Mouse (Mus musculus) lung, postnatal 0 days (tissue): Measurements from ENCODE around the gene 5830473C10Rik.

ENCODE experiments used
- CTCF ChIP-seq: IDR thresholded peaks from 2 replicates; pipeline ENCODE4 v1.5.1; 2016; ENCODE audit warnings: antibody characterized with exemption, mild to moderate bottlenecking
- EP300 ChIP-seq: IDR thresholded peaks from 2 replicates; pipeline ENCODE4 v1.6.1; 2016; ENCODE audit warnings: antibody characterized with exemption, mild to moderate bottlenecking, control low read depth

GRCm38 (mm10) chr5:90611388-90611787 lies 50.5 kb downstream of the 5830473C10Rik start:
- TF ChIP-seq CTCF (no peak), EP300 (peak; percentile 70)
